Mouse (Mus musculus) spleen, adult 2 months (tissue): ENCODE data around the gene Aqr.

ENCODE experiments used
- CTCF ChIP-seq: fragments of 200-500 bp; IDR thresholded peaks from 2 replicates; pipeline ENCODE4 v1.5.1; 2011; ENCODE audit warnings: mild to moderate bottlenecking, inconsistent platforms; ENCODE audit not compliant: insufficient read depth, insufficient read length, insufficient replicate concordance; ENCODE audit errors: extremely low read depth
- POLR2A ChIP-seq: fragments of 200-500 bp; IDR thresholded peaks from 2 replicates; pipeline ENCODE4 v1.6.1; 2011; ENCODE audit warnings: low read depth, low read length, inconsistent platforms

DNA sequence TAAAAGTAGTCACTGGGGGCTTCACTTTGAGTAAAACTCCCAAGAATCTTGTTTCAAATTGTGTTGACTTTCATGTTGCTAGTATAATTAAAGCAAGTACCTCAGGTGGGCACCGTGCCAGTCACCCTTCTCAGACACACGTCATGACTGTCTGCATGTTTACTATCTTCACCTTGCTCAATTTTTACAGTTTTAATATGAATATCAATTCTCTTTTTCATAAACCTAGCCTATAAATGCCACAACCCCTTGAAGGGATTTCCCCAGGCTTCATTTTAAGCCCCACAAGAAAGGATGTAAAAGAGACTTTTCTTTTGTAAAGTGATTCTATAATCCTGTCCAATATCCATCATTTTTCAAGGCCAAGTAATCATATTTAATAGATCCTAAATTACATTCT lies 44.4 kb upstream of the Aqr start:
- TF ChIP-seq POLR2A (no peak), CTCF (no peak)
